Mouse (Mus musculus) stomach, embryonic 16.5 days (tissue): ENCODE results near the gene Atg4c. TPM values are rescaled to one million over a fixed set of nuclear protein-coding genes. Genes with fewer than 3 reads are reported as not detected.

Experiments used
- ATAC-seq: fragments of 200-750 bp; cut with Nextera tagmentation; 2 replicates; pipeline ENCODE4 v1.8.0; 2017; ENCODE audit warnings: moderate number of reproducible peaks, moderate TSS enrichment; ENCODE audit not compliant: insufficient read depth, low FRiP score
- H3K27ac ChIP-seq: fragments of 300-500 bp; sonication (generic); 2 replicates; pipeline ENCODE4 v1.5.1; 2014; ENCODE audit warnings: low read length
- H3K27me3 ChIP-seq: fragments of 300-500 bp; sonication (generic); 2 replicates; pipeline ENCODE4 v1.6.1; 2014; ENCODE audit warnings: low read length, control low read depth, mixed read lengths; ENCODE audit not compliant: control insufficient read depth, insufficient read depth
- H3K36me3 ChIP-seq: fragments of 300-500 bp; sonication (generic); 2 replicates; pipeline ENCODE4 v1.6.1; 2014; ENCODE audit warnings: low read length; ENCODE audit not compliant: control insufficient read depth, insufficient read depth
- H3K4me1 ChIP-seq: fragments of 300-500 bp; sonication (generic); 2 replicates; pipeline ENCODE4 v1.6.1; 2014; ENCODE audit warnings: low read length, control low read depth, mixed read lengths; ENCODE audit not compliant: control insufficient read depth, insufficient read depth
- H3K4me2 ChIP-seq: fragments of 300-500 bp; sonication (generic); 2 replicates; pipeline ENCODE4 v1.6.1; 2014; ENCODE audit warnings: low read depth, low read length, mixed read lengths
- H3K4me3 ChIP-seq: fragments of 300-500 bp; sonication (generic); replicated peaks from 2 replicates; pipeline ENCODE4 v1.5.1; 2014; ENCODE audit warnings: mild to moderate bottlenecking, low read length
- H3K9ac ChIP-seq: fragments of 300-500 bp; sonication (generic); 2 replicates; pipeline ENCODE4 v1.6.1; 2014; ENCODE audit warnings: low read length
- H3K9me3 ChIP-seq: fragments of 300-500 bp; sonication (generic); replicated peaks from 2 replicates; pipeline ENCODE4 v1.6.1; 2016; ENCODE audit warnings: low read length, control low read depth; ENCODE audit not compliant: control insufficient read depth
- WGBS: fragments of 180-500 bp; shearing (Covaris S2); extraction: QIAGEN DNeasy Blood & Tissue Kit; methylation state at CpG from one replicate; pipeline ENCODE4 v1.1.7; 2014; 5-methylcytosine and 5-hydroxymethylcytosine counted together
- polyA plus RNA-seq: library from polyadenylated mRNA; unstranded; fragments of >200 nt; fragmentation: Nextera tagmentation; extraction: Ambion mirVana; gene quantifications from 2 replicates; pipeline ENCODE4 v1.2.1, GENCODE M21; 2015

Gene Atg4c
- polyA plus RNA-seq, 1 experiment from 2014 or later, result 13.9 TPM

- H3K4me1 ChIP-seq, result no peaks in the 10 kb centered on the region
- H3K27me3 ChIP-seq, result no peaks in the 10 kb centered on the region
- H3K36me3 ChIP-seq, result no peaks in the 10 kb centered on the region
- peak; percentile 64; the same call in 1 of the 2 replicates for ATAC-seq
- no peak overlapping the region; the same call in 1 of the 2 replicates for H3K4me2 ChIP-seq
- no peak overlapping the region for H3K4me3 ChIP-seq
- H3K9me3 ChIP-seq, result no peaks in the 10 kb centered on the region
- 55% methylated on average over 13 of the region's 13 CpGs for WGBS
- no peak overlapping the region for H3K27ac ChIP-seq
- no peak overlapping the region for H3K9ac ChIP-seq
Observed at GRCm38 (mm10) chr4:99199757-99200251, 6.1 kb downstream of the Atg4c start.

GRCm38 (mm10) chr4:99200383-99201136, 6.8 kb downstream of the Atg4c start:
- Histone ChIP-seq H3K4me2 (no peak overlapping the region; the same call in 1 of the 2 replicates), H3K27me3 (no peaks in the 10 kb centered on the region), H3K9ac (no peak overlapping the region), H3K4me1 (no peaks in the 10 kb centered on the region), H3K9me3 (no peaks in the 10 kb centered on the region), H3K4me3 (no peak overlapping the region), H3K27ac (no peak overlapping the region), H3K36me3 (no peaks in the 10 kb centered on the region)
- 83% methylated on average over 7 of the region's 7 CpGs for WGBS
- no peak for ATAC-seq

GRCm38 (mm10) chr4:99205773-99206172, 12.0 kb downstream of the Atg4c start:
- Histone ChIP-seq H3K36me3 (no peaks in the 10 kb centered on the region), H3K27me3 (no peaks in the 10 kb centered on the region), H3K4me1 (peaks cover 2% of the 10 kb centered on the region; the same call in 1 of the 2 replicates), H3K4me3 (no peak overlapping the region), H3K27ac (no peak overlapping the region), H3K9ac (no peak overlapping the region), H3K4me2 (no peak overlapping the region), H3K9me3 (no peaks in the 10 kb centered on the region)
- ATAC-seq, result no peak
- 77% methylated on average over 6 of the region's 6 CpGs for WGBS

GRCm38 (mm10) chr4:99206356-99206755, 12.6 kb downstream of the Atg4c start:
- Histone ChIP-seq H3K4me2 (no peak overlapping the region), H3K27me3 (no peaks in the 10 kb centered on the region), H3K4me3 (no peak overlapping the region), H3K9me3 (no peaks in the 10 kb centered on the region), H3K36me3 (no peaks in the 10 kb centered on the region), H3K9ac (no peak overlapping the region), H3K27ac (no peak overlapping the region), H3K4me1 (peaks cover 2% of the 10 kb centered on the region; the same call in 1 of the 2 replicates)
- ATAC-seq, result no peak
- WGBS, result 47% methylated on average over 3 of the region's 3 CpGs

GRCm38 (mm10) chr4:99210087-99210486, 16.4 kb downstream of the Atg4c start:
- Histone ChIP-seq H3K27ac (no peak overlapping the region), H3K27me3 (no peaks in the 10 kb centered on the region), H3K9ac (no peak overlapping the region), H3K4me2 (no peak overlapping the region), H3K4me3 (no peak overlapping the region), H3K9me3 (no peaks in the 10 kb centered on the region), H3K4me1 (peaks cover 2% of the 10 kb centered on the region; the same call in 1 of the 2 replicates), H3K36me3 (no peaks in the 10 kb centered on the region; the same call in 1 of the 2 replicates)
- WGBS, result 83% methylated on average over 9 of the region's 9 CpGs
- no peak for ATAC-seq

GRCm38 (mm10) chr4:99211606-99212005, 17.9 kb downstream of the Atg4c start:
- H3K36me3 ChIP-seq, result no peaks in the 10 kb centered on the region; the same call in 1 of the 2 replicates
- 48% methylated on average over 8 of the region's 8 CpGs for WGBS

GRCm38 (mm10) chr4:99213123-99213522, 19.4 kb downstream of the Atg4c start:
- no peak overlapping the region for H3K4me3 ChIP-seq
- H3K27me3 ChIP-seq, result no peaks in the 10 kb centered on the region
- 0 out of 2 replicates have a peak, but pooled peaks cover 2% of the 10 kb centered on the region for H3K4me1 ChIP-seq
- no peak overlapping the region for H3K9ac ChIP-seq
- H3K36me3 ChIP-seq, result no peaks in the 10 kb centered on the region; the same call in 1 of the 2 replicates
- no peaks in the 10 kb centered on the region for H3K9me3 ChIP-seq
- WGBS, result 78% methylated on average over 4 of the region's 4 CpGs
- H3K4me2 ChIP-seq, result no peak overlapping the region
- ATAC-seq, result no peak
- H3K27ac ChIP-seq, result no peak overlapping the region

More at GRCm38 (mm10) chr4:99211606-99212005, 17.9 kb downstream of the Atg4c start:
- no peak for ATAC-seq
- Histone ChIP-seq H3K4me2 (no peak overlapping the region), H3K9me3 (no peaks in the 10 kb centered on the region), H3K27me3 (no peaks in the 10 kb centered on the region), H3K4me1 (peaks cover 2% of the 10 kb centered on the region; the same call in 1 of the 2 replicates), H3K4me3 (no peak overlapping the region), H3K9ac (no peak overlapping the region), H3K27ac (no peak overlapping the region)

GRCm38 (mm10) chr4:99222221-99222620, 28.5 kb downstream of the Atg4c start:
- Histone ChIP-seq H3K4me1 (no peaks in the 10 kb centered on the region), H3K4me2 (no peak overlapping the region), H3K36me3 (no peaks in the 10 kb centered on the region), H3K9me3 (no peaks in the 10 kb centered on the region), H3K27ac (no peak overlapping the region), H3K9ac (no peak overlapping the region), H3K4me3 (no peak overlapping the region), H3K27me3 (no peaks in the 10 kb centered on the region)
- 88% methylated on average over 8 of the region's 8 CpGs for WGBS
- no peak for ATAC-seq

- WGBS, result 80% methylated on average over 2 of the region's 2 CpGs
- H3K9ac ChIP-seq, result no peak overlapping the region
- H3K36me3 ChIP-seq, result no peaks in the 10 kb centered on the region; the same call in 1 of the 2 replicates
- no peak overlapping the region for H3K4me2 ChIP-seq
- no peaks in the 10 kb centered on the region for H3K27me3 ChIP-seq
- no peak overlapping the region for H3K4me3 ChIP-seq
- no peaks in the 10 kb centered on the region for H3K4me1 ChIP-seq
- H3K9me3 ChIP-seq, result no peaks in the 10 kb centered on the region
- H3K27ac ChIP-seq, result no peak overlapping the region
- no peak for ATAC-seq
Observed at GRCm38 (mm10) chr4:99224790-99225189, 31.1 kb downstream of the Atg4c start.
